Mouse (Mus musculus) lung, postnatal 0 days (tissue): ENCODE data around the gene Sin3a. TPM values are rescaled to one million over a fixed set of nuclear protein-coding genes. Genes with fewer than 3 reads are reported as not detected.
A peak's percentile ranks its signal among the peaks of the same experiment; 100 is the strongest.

Experiments used
- ATAC-seq: fragments of 200-750 bp; cut with Nextera tagmentation; 2 replicates; pipeline ENCODE4 v1.8.0; 2017; ENCODE audit warnings: moderate library complexity
- DNase-seq: peaks from one replicate; pipeline ENCODE4 v3.0.0-alpha.2; 2016; ENCODE audit warnings: low spot score
- H3K27ac ChIP-seq: fragments of 300-500 bp; sonication (generic); 2 replicates; pipeline ENCODE4 v1.5.1; 2014; ENCODE audit warnings: antibody characterized with exemption, mild to moderate bottlenecking, low read length, mixed read lengths
- H3K27me3 ChIP-seq: fragments of 300-500 bp; sonication (generic); replicated peaks from 2 replicates; pipeline ENCODE4 v1.6.1; 2014; ENCODE audit warnings: low read length, mixed read lengths; ENCODE audit not compliant: insufficient read depth
- H3K36me3 ChIP-seq: fragments of 300-500 bp; sonication (generic); 2 replicates; pipeline ENCODE4 v1.6.1; 2014; ENCODE audit warnings: low read length, mixed read lengths; ENCODE audit not compliant: insufficient read depth
- H3K4me1 ChIP-seq: fragments of 300-500 bp; sonication (generic); 2 replicates; pipeline ENCODE4 v1.6.1; 2014; ENCODE audit warnings: antibody characterized with exemption, low read depth, low read length, mixed read lengths; ENCODE audit not compliant: insufficient read depth
- H3K4me2 ChIP-seq: fragments of 300-500 bp; sonication (generic); replicated peaks from 2 replicates; pipeline ENCODE4 v1.6.1; 2014; ENCODE audit warnings: low read depth, mild to moderate bottlenecking, low read length, moderate library complexity, mixed read lengths
- H3K4me3 ChIP-seq: fragments of 300-500 bp; sonication (generic); 2 replicates; pipeline ENCODE4 v1.5.1; 2014; ENCODE audit warnings: low read depth, low read length
- H3K9ac ChIP-seq: fragments of 300-500 bp; sonication (generic); replicated peaks from 2 replicates; pipeline ENCODE4 v1.6.1; 2014; ENCODE audit warnings: low read depth, mild to moderate bottlenecking
- H3K9me3 ChIP-seq: fragments of 300-500 bp; sonication (generic); 2 replicates; pipeline ENCODE4 v1.6.1; 2016; ENCODE audit warnings: low read length, mixed read lengths
- CTCF ChIP-seq: IDR thresholded peaks from 2 replicates; pipeline ENCODE4 v1.5.1; 2016; ENCODE audit warnings: antibody characterized with exemption, mild to moderate bottlenecking
- EP300 ChIP-seq: IDR thresholded peaks from 2 replicates; pipeline ENCODE4 v1.6.1; 2016; ENCODE audit warnings: antibody characterized with exemption, mild to moderate bottlenecking, control low read depth
- WGBS: fragments of 180-500 bp; shearing (Covaris S2); extraction: QIAGEN DNeasy Blood & Tissue Kit; methylation state at CpG from one replicate; pipeline ENCODE4 v1.1.7; 2014; 5-methylcytosine and 5-hydroxymethylcytosine counted together
- polyA plus RNA-seq: library from polyadenylated mRNA; unstranded; fragments of >200 nt; fragmentation: Nextera tagmentation; extraction: Ambion mirVana; gene quantifications from 2 replicates; pipeline ENCODE4 v1.2.1, GENCODE M21; 2015

Gene Sin3a
- polyA plus RNA-seq, 1 experiment from 2014 or later: 14.3 TPM

GRCm38 (mm10) chr9:57147205-57148143, 75.6 kb downstream of the Sin3a start:
- peak overlapping the region; percentile 90 for H3K27ac ChIP-seq
- no peaks in the 10 kb centered on the region for H3K9me3 ChIP-seq
- DNase-seq: peak; percentile 28
- peak overlapping the region; percentile 76 for H3K9ac ChIP-seq
- ATAC-seq: peak; percentile 20
- peaks cover 8% of the 10 kb centered on the region; the same call in 1 of the 2 replicates for H3K4me1 ChIP-seq
- H3K27me3 ChIP-seq: no peaks in the 10 kb centered on the region
- WGBS: 6% methylated on average over 19 of the region's 19 CpGs
- H3K4me3 ChIP-seq: peak overlapping the region; percentile 44
- H3K4me2 ChIP-seq: peak overlapping the region; percentile 89
- no peaks in the 10 kb centered on the region for H3K36me3 ChIP-seq
- TF ChIP-seq CTCF: no peak
- no peak for TF ChIP-seq EP300

- Histone ChIP-seq H3K4me2 (peak within 1 kb of the TSS; percentile 89), H3K27ac (peak within 1 kb of the TSS; percentile 90), H3K4me3 (peak within 1 kb of the TSS; percentile 44), H3K27me3 (no peaks in the 10 kb centered on the region), H3K9ac (peak within 1 kb of the TSS; percentile 76), H3K9me3 (no peaks in the 10 kb centered on the region), H3K4me1 (peaks cover 8% of the 10 kb centered on the region; the same call in 1 of the 2 replicates), H3K36me3 (no peaks in the 10 kb centered on the region)
- TF ChIP-seq EP300: peak; percentile 71
- peak; percentile 56 for TF ChIP-seq CTCF
- DNase-seq (peak; percentile 98), ATAC-seq (peak; percentile 97)
- under 1% methylated on average over 27 of the region's 27 CpGs for WGBS
Observed at GRCm38 (mm10) chr9:57148144-57148878, 76.5 kb downstream of the Sin3a start, which contains the start of gene Neil1. Gene Neil1, minus strand, starts transcription at chr9:57148305.

DNA sequence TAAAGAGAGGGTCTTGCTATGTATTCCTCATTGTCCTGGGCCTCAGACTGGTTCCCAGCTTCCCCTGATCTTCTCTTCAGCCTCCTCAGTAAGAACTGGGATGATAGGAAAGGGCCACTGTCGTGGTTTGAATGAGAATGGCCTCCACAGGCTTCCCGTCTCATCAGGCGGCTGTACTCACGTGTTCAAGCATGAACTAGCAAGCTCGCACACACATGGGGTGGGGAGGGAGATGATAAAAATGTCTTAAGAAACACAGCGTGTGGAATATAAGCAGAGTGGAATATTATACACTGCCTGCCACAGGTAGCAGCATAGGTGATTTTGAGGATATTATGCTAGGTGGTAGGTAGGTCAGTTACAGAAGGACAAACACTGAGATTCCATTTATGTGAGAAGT, 77.2 kb downstream of the Sin3a start:
- no peak for TF ChIP-seq EP300
- no peak for TF ChIP-seq CTCF
- no peak for ATAC-seq
- DNase-seq: no peak
- Histone ChIP-seq H3K9ac (no peak overlapping the region), H3K9me3 (no peaks in the 10 kb centered on the region), H3K36me3 (no peaks in the 10 kb centered on the region), H3K27me3 (no peaks in the 10 kb centered on the region), H3K4me2 (peak overlapping the region; percentile 89; the same call in 1 of the 2 replicates), H3K4me3 (no peak overlapping the region), H3K4me1 (peaks cover 8% of the 10 kb centered on the region; the same call in 1 of the 2 replicates), H3K27ac (peak overlapping the region; percentile 90)
- WGBS: 69% methylated on average over 6 of the region's 6 CpGs

DNA sequence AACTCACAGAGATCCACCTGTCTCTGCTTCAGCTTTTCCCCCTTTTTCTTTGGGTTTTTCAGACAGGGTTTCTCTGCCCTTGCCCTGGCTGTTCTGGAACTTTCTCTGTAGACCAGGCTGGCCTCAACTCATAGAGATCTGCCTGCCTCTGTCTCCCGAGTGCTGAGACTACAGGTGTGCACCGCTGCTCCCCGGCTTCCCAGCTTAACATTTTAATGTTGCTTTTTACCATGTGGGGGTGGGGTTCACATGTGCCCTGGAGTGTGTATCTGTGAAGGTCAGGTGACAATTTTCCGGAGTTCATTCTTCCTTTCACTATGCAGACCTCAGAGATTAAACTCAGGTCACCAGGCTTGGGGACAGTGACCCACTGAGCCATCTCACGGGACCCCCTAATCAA, 78.4 kb downstream of the Sin3a start:
- Histone ChIP-seq H3K27me3 (no peaks in the 10 kb centered on the region), H3K27ac (no peak overlapping the region), H3K36me3 (no peaks in the 10 kb centered on the region), H3K4me3 (no peak overlapping the region), H3K4me1 (peaks cover 8% of the 10 kb centered on the region; the same call in 1 of the 2 replicates), H3K4me2 (no peak overlapping the region), H3K9me3 (no peaks in the 10 kb centered on the region), H3K9ac (no peak overlapping the region)
- TF ChIP-seq EP300 (no peak), CTCF (no peak)
- ATAC-seq (no peak), DNase-seq (no peak)
- 73% methylated on average over 5 of the region's 5 CpGs for WGBS

GRCm38 (mm10) chr9:57152331-57152730, 80.5 kb downstream of the Sin3a start:
- ATAC-seq: no peak
- Histone ChIP-seq H3K4me3 (no peak overlapping the region), H3K9me3 (no peaks in the 10 kb centered on the region), H3K36me3 (no peaks in the 10 kb centered on the region), H3K9ac (no peak overlapping the region), H3K27ac (no peak overlapping the region), H3K4me1 (peaks cover 2% of the 10 kb centered on the region; the same call in 1 of the 2 replicates), H3K4me2 (no peak overlapping the region), H3K27me3 (no peaks in the 10 kb centered on the region)
- no peak for TF ChIP-seq EP300
- no peak for TF ChIP-seq CTCF
- 48% methylated on average over 6 of the region's 6 CpGs for WGBS
- no peak for DNase-seq

- H3K27me3 ChIP-seq: no peaks in the 10 kb centered on the region
- no peaks in the 10 kb centered on the region for H3K36me3 ChIP-seq
- DNase-seq (no peak), ATAC-seq (no peak)
- H3K4me2 ChIP-seq: no peak overlapping the region
- no peak overlapping the region for H3K4me3 ChIP-seq
- 97% methylated on average over 7 of the region's 7 CpGs for WGBS
- H3K4me1 ChIP-seq: peaks cover 9% of the 10 kb centered on the region; the same call in 1 of the 2 replicates
- H3K9me3 ChIP-seq: no peaks in the 10 kb centered on the region
- no peak overlapping the region for H3K9ac ChIP-seq
- TF ChIP-seq CTCF (no peak), EP300 (no peak)
- H3K27ac ChIP-seq: no peak overlapping the region
Observed at GRCm38 (mm10) chr9:57156383-57156782, 84.5 kb downstream of the Sin3a start.
